Mouse (Mus musculus) neural tube, embryonic 13.5 days (tissue): ENCODE measurements around the gene Bcl2l15. TPM values are rescaled to one million over a fixed set of nuclear protein-coding genes. Genes with fewer than 3 reads are reported as not detected.

Source experiments
- ATAC-seq: fragments of 200-750 bp; cut with Nextera tagmentation; 2 replicates; pipeline ENCODE4 v1.8.0; 2017; ENCODE audit warnings: low read depth, mild to moderate bottlenecking, moderate TSS enrichment, moderate library complexity
- H3K27ac ChIP-seq: fragments of 300-500 bp; sonication (generic); replicated peaks from 2 replicates; pipeline ENCODE4 v1.5.1; 2015; ENCODE audit warnings: moderate library complexity, mild to moderate bottlenecking, inconsistent platforms
- H3K27me3 ChIP-seq: fragments of 300-500 bp; sonication (generic); 2 replicates; pipeline ENCODE4 v1.6.1; 2015; ENCODE audit warnings: mild to moderate bottlenecking, inconsistent platforms
- H3K36me3 ChIP-seq: fragments of 300-500 bp; sonication (generic); 2 replicates; pipeline ENCODE4 v1.6.1; 2015; ENCODE audit warnings: mild to moderate bottlenecking, inconsistent platforms
- H3K4me1 ChIP-seq: fragments of 300-500 bp; sonication (generic); replicated peaks from 2 replicates; pipeline ENCODE4 v1.6.1; 2015; ENCODE audit warnings: inconsistent platforms
- H3K4me2 ChIP-seq: fragments of 300-500 bp; sonication (generic); 2 replicates; pipeline ENCODE4 v1.6.1; 2015; ENCODE audit warnings: inconsistent platforms, mild to moderate bottlenecking, moderate library complexity
- H3K4me3 ChIP-seq: fragments of 300-500 bp; sonication (generic); 2 replicates; pipeline ENCODE4 v1.5.1; 2015; ENCODE audit warnings: mild to moderate bottlenecking, inconsistent platforms
- H3K9ac ChIP-seq: fragments of 300-500 bp; sonication (generic); 2 replicates; pipeline ENCODE4 v1.6.1; 2015; ENCODE audit warnings: moderate library complexity, mild to moderate bottlenecking, inconsistent platforms
- H3K9me3 ChIP-seq: fragments of 300-500 bp; sonication (generic); 2 replicates; pipeline ENCODE4 v1.6.1; 2016; ENCODE audit warnings: inconsistent platforms
- WGBS: fragments of 180-500 bp; shearing (Covaris S2); methylation state at CpG from one replicate; pipeline ENCODE4 v1.1.7; 2015; 5-methylcytosine and 5-hydroxymethylcytosine counted together
- polyA plus RNA-seq: library from polyadenylated mRNA; unstranded; fragments of >200 nt; fragmentation: Nextera tagmentation; extraction: Ambion mirVana; gene quantifications from 2 replicates; pipeline ENCODE4 v1.2.1, GENCODE M21; 2015

Bcl2l15 gene
- polyA plus RNA-seq, 1 experiment from 2014 or later: 0.50 TPM

- no peak overlapping the region for H3K4me2 ChIP-seq
- WGBS: 92% methylated on average over 6 of the region's 6 CpGs
These were observed 25.7 kb downstream of the Bcl2l15 start for GRCm38 (mm10) chr3:103857977-103858563.

GRCm38 (mm10) chr3:103858881-103859801 lies 26.7 kb downstream of the Bcl2l15 start, which contains the start of gene Ptpn22:
Gene Ptpn22, plus strand, starts transcription at chr3:103859795.
- 80% methylated on average over 12 of the region's 12 CpGs for WGBS
- H3K27me3 ChIP-seq: no peaks in the 10 kb centered on the region
- H3K9ac ChIP-seq: no peak within 1 kb of the TSS
- H3K36me3 ChIP-seq: no peaks in the 10 kb centered on the region
- no peak within 1 kb of the TSS for H3K27ac ChIP-seq
- no peak within 1 kb of the TSS for H3K4me2 ChIP-seq
- ATAC-seq: no peak
- no peak within 1 kb of the TSS for H3K4me3 ChIP-seq
- no peaks in the 10 kb centered on the region for H3K9me3 ChIP-seq
- H3K4me1 ChIP-seq: no peaks in the 10 kb centered on the region

More at GRCm38 (mm10) chr3:103857977-103858563, 25.7 kb downstream of the Bcl2l15 start:
- H3K36me3 ChIP-seq: no peaks in the 10 kb centered on the region
- no peaks in the 10 kb centered on the region for H3K4me1 ChIP-seq
- H3K9me3 ChIP-seq: no peaks in the 10 kb centered on the region
- H3K9ac ChIP-seq: no peak overlapping the region
- no peak overlapping the region for H3K4me3 ChIP-seq
- H3K27me3 ChIP-seq: no peaks in the 10 kb centered on the region
- no peak overlapping the region for H3K27ac ChIP-seq
- no peak for ATAC-seq

GRCm38 (mm10) chr3:103859851-103860391 lies 27.5 kb downstream of the Bcl2l15 start:
- Histone ChIP-seq H3K4me3 (no peak overlapping the region), H3K27me3 (no peaks in the 10 kb centered on the region), H3K36me3 (no peaks in the 10 kb centered on the region), H3K4me1 (no peaks in the 10 kb centered on the region), H3K4me2 (no peak overlapping the region), H3K9me3 (no peaks in the 10 kb centered on the region), H3K27ac (no peak overlapping the region), H3K9ac (no peak overlapping the region)
- no peak for ATAC-seq
- 71% methylated on average over 6 of the region's 6 CpGs for WGBS

- 85% methylated on average over 4 of the region's 4 CpGs for WGBS
- no peaks in the 10 kb centered on the region for H3K9me3 ChIP-seq
These were observed 30.4 kb downstream of the Bcl2l15 start for GRCm38 (mm10) chr3:103862721-103863220.

GRCm38 (mm10) chr3:103864200-103864599 lies 31.8 kb downstream of the Bcl2l15 start:
- H3K36me3 ChIP-seq: no peaks in the 10 kb centered on the region
- no peak for ATAC-seq
- H3K27me3 ChIP-seq: no peaks in the 10 kb centered on the region
- 89% methylated on average over 6 of the region's 6 CpGs for WGBS
- no peak overlapping the region for H3K4me3 ChIP-seq
- H3K9ac ChIP-seq: no peak overlapping the region
- no peak overlapping the region for H3K4me2 ChIP-seq
- H3K9me3 ChIP-seq: no peaks in the 10 kb centered on the region
- no peaks in the 10 kb centered on the region for H3K4me1 ChIP-seq
- H3K27ac ChIP-seq: no peak overlapping the region

More at GRCm38 (mm10) chr3:103862721-103863220, 30.4 kb downstream of the Bcl2l15 start:
- Histone ChIP-seq H3K4me2 (no peak overlapping the region), H3K27me3 (no peaks in the 10 kb centered on the region), H3K4me1 (no peaks in the 10 kb centered on the region), H3K4me3 (no peak overlapping the region), H3K9ac (no peak overlapping the region), H3K27ac (no peak overlapping the region), H3K36me3 (no peaks in the 10 kb centered on the region)
- ATAC-seq: no peak

GRCm38 (mm10) chr3:103867424-103867971 lies 35.1 kb downstream of the Bcl2l15 start:
- Histone ChIP-seq H3K4me1 (no peaks in the 10 kb centered on the region), H3K9ac (no peak overlapping the region), H3K9me3 (no peaks in the 10 kb centered on the region), H3K4me2 (no peak overlapping the region), H3K27ac (no peak overlapping the region), H3K4me3 (no peak overlapping the region), H3K36me3 (no peaks in the 10 kb centered on the region), H3K27me3 (no peaks in the 10 kb centered on the region)
- WGBS: 91% methylated on average over 5 of the region's 5 CpGs
- ATAC-seq: no peak

GRCm38 (mm10) chr3:103868008-103868407 lies 35.6 kb downstream of the Bcl2l15 start:
- Histone ChIP-seq H3K27ac (no peak overlapping the region), H3K4me1 (no peaks in the 10 kb centered on the region), H3K27me3 (no peaks in the 10 kb centered on the region), H3K4me2 (no peak overlapping the region), H3K9me3 (no peaks in the 10 kb centered on the region), H3K36me3 (no peaks in the 10 kb centered on the region), H3K9ac (no peak overlapping the region), H3K4me3 (no peak overlapping the region)
- 86% methylated on average over 4 of the region's 4 CpGs for WGBS
- ATAC-seq: no peak

- H3K4me3 ChIP-seq: no peak overlapping the region
- no peak overlapping the region for H3K9ac ChIP-seq
- WGBS: 73% methylated on average over 3 of the region's 3 CpGs
- no peaks in the 10 kb centered on the region for H3K27me3 ChIP-seq
- H3K36me3 ChIP-seq: no peaks in the 10 kb centered on the region
- H3K4me1 ChIP-seq: no peaks in the 10 kb centered on the region
- H3K9me3 ChIP-seq: no peaks in the 10 kb centered on the region
- no peak for ATAC-seq
- H3K27ac ChIP-seq: no peak overlapping the region
- no peak overlapping the region for H3K4me2 ChIP-seq
These were observed 40.3 kb downstream of the Bcl2l15 start for GRCm38 (mm10) chr3:103872663-103873098.

- 76% methylated on average over 7 of the region's 7 CpGs for WGBS
- H3K36me3 ChIP-seq: no peaks in the 10 kb centered on the region
- H3K27ac ChIP-seq: no peak overlapping the region
- H3K4me2 ChIP-seq: no peak overlapping the region
- no peaks in the 10 kb centered on the region for H3K9me3 ChIP-seq
- no peak overlapping the region for H3K4me3 ChIP-seq
- no peaks in the 10 kb centered on the region for H3K27me3 ChIP-seq
- H3K4me1 ChIP-seq: no peaks in the 10 kb centered on the region
- H3K9ac ChIP-seq: no peak overlapping the region
- no peak for ATAC-seq
These were observed 41.9 kb downstream of the Bcl2l15 start for GRCm38 (mm10) chr3:103874329-103874728.

- H3K4me1 ChIP-seq: no peaks in the 10 kb centered on the region
- no peak overlapping the region for H3K4me2 ChIP-seq
- no peak overlapping the region for H3K4me3 ChIP-seq
- no peaks in the 10 kb centered on the region for H3K27me3 ChIP-seq
- WGBS: 67% methylated on average over 11 of the region's 11 CpGs
- H3K27ac ChIP-seq: no peak overlapping the region
- H3K36me3 ChIP-seq: no peaks in the 10 kb centered on the region
- no peak for ATAC-seq
- no peak overlapping the region for H3K9ac ChIP-seq
- H3K9me3 ChIP-seq: no peaks in the 10 kb centered on the region
These were observed 53.5 kb downstream of the Bcl2l15 start for GRCm38 (mm10) chr3:103885946-103886345.

- Histone ChIP-seq H3K36me3 (no peaks in the 10 kb centered on the region), H3K27me3 (no peaks in the 10 kb centered on the region), H3K4me3 (no peak overlapping the region), H3K9me3 (no peaks in the 10 kb centered on the region), H3K9ac (no peak overlapping the region), H3K4me1 (no peaks in the 10 kb centered on the region), H3K27ac (no peak overlapping the region), H3K4me2 (no peak overlapping the region)
- ATAC-seq: no peak
- WGBS: 34% methylated on average over 3 of the region's 3 CpGs
These were observed 55.2 kb downstream of the Bcl2l15 start for GRCm38 (mm10) chr3:103887581-103887980.

- Histone ChIP-seq H3K27ac (no peak overlapping the region), H3K36me3 (no peaks in the 10 kb centered on the region), H3K27me3 (no peaks in the 10 kb centered on the region), H3K4me1 (no peaks in the 10 kb centered on the region), H3K9me3 (no peaks in the 10 kb centered on the region), H3K4me2 (no peak overlapping the region), H3K4me3 (no peak overlapping the region), H3K9ac (no peak overlapping the region)
- WGBS: 94% methylated on average over 3 of the region's 3 CpGs
- ATAC-seq: no peak
These were observed 61.0 kb downstream of the Bcl2l15 start for GRCm38 (mm10) chr3:103893374-103893773.
